Mouse (Mus musculus): Measurements from ENCODE around the gene Ddx5. TPM values are rescaled to one million over a fixed set of nuclear protein-coding genes. Genes with fewer than 3 reads are reported as not detected.

Ddx5 gene
- total and polyA plus RNA-seq, 3 experiments: 269 to 1,169 (median 505) TPM

- H3K27ac ChIP-seq (ENCODE audit: insufficient read depth, low read depth): no peak overlapping the region; the same call in 1 of the 2 replicates
- H3K4me2 ChIP-seq (ENCODE audit: insufficient read depth, low read depth, poor library complexity, severe bottlenecking): peak overlapping the region; percentile 93
- peak overlapping the region; percentile 84 for H3K9ac ChIP-seq (ENCODE audit: insufficient read depth, low read depth)
- dilution Hi-C loops (cut with MboI; ENCODE audit: extremely low pct_ligation_motif_present, extremely low pct_unique_long_range_greater_than_20kb, low sequenced_read_pairs): no loop called here
- no peaks in the 10 kb centered on the region for H3K27me3 ChIP-seq (replicated peaks)
- H3K79me2 ChIP-seq (replicated peaks; ENCODE audit: control insufficient read depth, extremely low read depth, insufficient read depth, poor library complexity, severe bottlenecking): peaks cover 42% of the 10 kb centered on the region
- H3K4me3 ChIP-seq (replicated peaks in 1 of 3; ENCODE audit: low read depth in 2 of 3, low read length in 2 of 3, poor library complexity in 1 of 3): peak overlapping the region; percentile 80 to 96 (median 81)
- no peaks in the 10 kb centered on the region for H3K9me3 ChIP-seq (replicated peaks; ENCODE audit: low read length)
- in situ Hi-C loops (cut with MboI; ENCODE audit: low pct_ligation_motif_present, low pct_unique_long_range_greater_than_20kb, low sequenced_read_pairs): no loop called here
- TF ChIP-seq E2F4 (IDR thresholded peaks at IDR 0.05; ENCODE audit: insufficient replicate concordance, low read depth, low read length) (no peak), SIN3A (IDR thresholded peaks at IDR 0.05; ENCODE audit: low read length) (no peak), NELFE (IDR thresholded peaks at IDR 0.05; ENCODE audit: low read depth, low read length) (no peak), ZC3H11A (IDR thresholded peaks at IDR 0.05; ENCODE audit: low read depth, low read length) (no peak), MAX (IDR thresholded peaks at IDR 0.05; ENCODE audit: low read length) (no peak), SMC3 (IDR thresholded peaks at IDR 0.05; ENCODE audit: low read depth, low read length) (no peak)
- H3K4me1 ChIP-seq (ENCODE audit: control insufficient read depth in 1 of 2, insufficient read depth in 2 of 2): peaks cover 0 to 39% of the 10 kb centered on the region in 2 experiments; a peak in 2 of 4 replicates
- H3K36me3 ChIP-seq (replicated peaks in 1 of 2; ENCODE audit: control insufficient read depth in 1 of 2, insufficient read depth in 1 of 2, low read length in 1 of 2): peaks cover 31 to 61% of the 10 kb centered on the region in 2 experiments
- DNase-seq (ENCODE audit: extremely low read depth): peak; percentile 54
Observed at GRCm38 (mm10) chr11:106789649-106790048, 664 bp upstream of the Ddx5 start.

DNA sequence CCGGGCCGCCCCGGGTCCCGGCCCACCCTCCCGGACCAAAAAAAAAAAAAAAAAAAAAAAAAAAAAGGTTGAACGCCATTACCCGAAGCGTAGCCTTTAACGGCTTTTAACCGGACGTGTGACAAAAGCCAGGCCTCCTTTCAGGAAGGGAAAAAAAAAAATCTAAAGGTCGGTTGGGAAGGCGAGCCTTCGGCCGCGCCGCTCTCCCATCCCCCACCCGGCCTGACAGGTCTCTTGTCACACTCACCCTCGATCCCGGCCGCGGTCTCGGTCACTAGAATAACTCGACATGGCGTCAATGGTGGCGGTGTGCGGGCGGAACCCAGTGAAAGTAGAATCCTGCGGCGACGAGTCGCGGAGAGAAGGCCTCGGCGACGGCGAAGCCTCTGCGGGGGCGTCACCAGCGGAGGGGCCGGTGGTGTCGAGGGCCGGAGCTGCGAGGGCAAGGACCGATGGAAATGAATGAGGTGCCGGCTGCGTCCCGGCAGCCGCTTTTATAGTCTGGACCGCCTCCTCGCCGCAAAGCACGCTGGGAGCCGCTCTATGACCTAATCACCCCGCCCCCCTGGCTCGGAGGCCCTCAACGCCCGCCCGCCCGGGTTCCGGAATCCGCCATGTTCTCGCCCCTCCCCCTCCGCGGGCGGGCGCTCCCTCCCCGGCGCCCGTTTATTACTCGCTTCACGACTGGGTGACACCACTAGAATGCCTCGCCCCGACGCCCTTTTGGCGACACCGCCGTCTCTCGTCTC, 785 bp downstream of the Ddx5 start:
- peak; percentile 98 for DNase-seq (ENCODE audit: extremely low read depth)
- dilution Hi-C loops (cut with MboI; ENCODE audit: extremely low pct_ligation_motif_present, extremely low pct_unique_long_range_greater_than_20kb, low sequenced_read_pairs): no loop called here
- Histone ChIP-seq H3K27ac (ENCODE audit: insufficient read depth, low read depth) (peak overlapping the region; percentile 95), H3K4me1 (ENCODE audit: control insufficient read depth in 1 of 2, insufficient read depth in 2 of 2) (peaks cover 0 to 53% of the 10 kb centered on the region in 2 experiments; a peak in 2 of 4 replicates), H3K9ac (ENCODE audit: insufficient read depth, low read depth) (peak overlapping the region; percentile 100), H3K4me3 (replicated peaks in 1 of 3; ENCODE audit: low read depth in 2 of 3, low read length in 2 of 3, poor library complexity in 1 of 3) (peak overlapping the region; percentile 80 to 97 (median 96)), H3K36me3 (replicated peaks in 1 of 2; ENCODE audit: control insufficient read depth in 1 of 2, insufficient read depth in 1 of 2, low read length in 1 of 2) (peaks cover 37 to 61% of the 10 kb centered on the region in 2 experiments), H3K79me2 (replicated peaks; ENCODE audit: control insufficient read depth, extremely low read depth, insufficient read depth, poor library complexity, severe bottlenecking) (peaks cover 57% of the 10 kb centered on the region), H3K4me2 (ENCODE audit: insufficient read depth, low read depth, poor library complexity, severe bottlenecking) (no peak overlapping the region), H3K9me3 (replicated peaks; ENCODE audit: low read length) (no peaks in the 10 kb centered on the region), H3K27me3 (replicated peaks) (no peaks in the 10 kb centered on the region)
- in situ Hi-C loops (cut with MboI; ENCODE audit: low pct_ligation_motif_present, low pct_unique_long_range_greater_than_20kb, low sequenced_read_pairs): no loop called here
- TF ChIP-seq MYC (IDR thresholded peaks at IDR 0.05; ENCODE audit: low read depth, low read length) (no peak; the same call in 1 of the 2 replicates), NRF1 (IDR thresholded peaks at IDR 0.05; ENCODE audit: low read depth, low read length) (peak; percentile 66), JUND (conservative IDR thresholded peaks at IDR 0.05; ENCODE audit: low read depth, low read length) (no peak), MAZ (IDR thresholded peaks at IDR 0.05; ENCODE audit: low read depth, low read length) (peak; percentile 94), HCFC1 (IDR thresholded peaks at IDR 0.05; ENCODE audit: low read depth, low read length) (peak; percentile 76), KAT2A (IDR thresholded peaks at IDR 0.05; ENCODE audit: insufficient replicate concordance, low read length) (no peak; the same call in 1 of the 2 replicates), RCOR1 (conservative IDR thresholded peaks at IDR 0.05; ENCODE audit: low read depth, low read length) (no peak; the same call in 1 of the 2 replicates), ELF1 (IDR thresholded peaks at IDR 0.05; ENCODE audit: low read depth, low read length) (peak; percentile 79), POLR2AphosphoS2 (IDR thresholded peaks at IDR 0.05; ENCODE audit: low read depth, low read length) (peak; percentile 99), CTCF (conservative IDR thresholded peaks at IDR 0.05 in 1 of 2, IDR thresholded peaks at IDR 0.05 in 1 of 2; ENCODE audit: low read depth in 2 of 2, low read length in 2 of 2) (no peak), NELFE (IDR thresholded peaks at IDR 0.05; ENCODE audit: low read depth, low read length) (peak; percentile 100), EP300 (IDR thresholded peaks at IDR 0.05; ENCODE audit: low read length) (no peak), MXI1 (IDR thresholded peaks at IDR 0.05; ENCODE audit: low read depth, low read length) (peak; percentile 88), USF1 (IDR thresholded peaks at IDR 0.05; ENCODE audit: low read depth, low read length) (no peak), PAX5 (IDR thresholded peaks at IDR 0.05; ENCODE audit: low read length) (no peak), JUN (IDR thresholded peaks at IDR 0.05; ENCODE audit: insufficient read depth, low read depth, low read length) (no peak), UBTF (IDR thresholded peaks at IDR 0.05; ENCODE audit: low read depth, low read length) (no peak; the same call in 1 of the 2 replicates), ZC3H11A (IDR thresholded peaks at IDR 0.05; ENCODE audit: low read depth, low read length) (no peak), E2F4 (IDR thresholded peaks at IDR 0.05; ENCODE audit: insufficient replicate concordance, low read depth, low read length) (no peak), POLR2A (IDR thresholded peaks at IDR 0.05; ENCODE audit: low read depth, low read length) (peak; percentile 98), RAD21 (IDR thresholded peaks at IDR 0.05; ENCODE audit: low read depth, low read length) (no peak), ZMIZ1 (IDR thresholded peaks at IDR 0.05; ENCODE audit: low read depth, low read length) (peak; percentile 100), GABPA (IDR thresholded peaks at IDR 0.05; ENCODE audit: insufficient replicate concordance, low read depth, low read length) (no peak), MAFK (IDR thresholded peaks at IDR 0.05; ENCODE audit: insufficient replicate concordance, low read length) (no peak), MEF2A (IDR thresholded peaks at IDR 0.05; ENCODE audit: borderline replicate concordance, low read depth, low read length) (peak; percentile 44), IRF4 (IDR thresholded peaks at IDR 0.05; ENCODE audit: low read depth, low read length) (peak; percentile 59; the same call in 1 of the 2 replicates), SMC3 (IDR thresholded peaks at IDR 0.05; ENCODE audit: low read depth, low read length) (no peak), TBP (conservative IDR thresholded peaks at IDR 0.05; ENCODE audit: low read depth, low read length) (peak; percentile 98), SIN3A (IDR thresholded peaks at IDR 0.05; ENCODE audit: low read length) (peak; percentile 87; the same call in 1 of the 2 replicates)
